Mouse (Mus musculus) inflammation-experienced regulatory T-cells, adult 6 months (primary cell): ENCODE data around the gene Themis2. TPM values are rescaled to one million over a fixed set of nuclear protein-coding genes. Genes with fewer than 3 reads are reported as not detected.
"Not testable (repeated sequence)": the region's sequence is repeated elsewhere in the genome, so short reads cannot be mapped to it uniquely, and the experiment has no call there.

Experiments
- ATAC-seq: one replicate; pipeline ENCODE4 v1.8.0; 2017
- polyA plus RNA-seq, 3 experiments: library from polyadenylated mRNA; unstranded; fragments of 100-300 nt; shearing (Covaris generic); gene quantifications; one replicate each; pipeline ENCODE4 v1.2.1; 2017

The Themis2 gene
- polyA plus RNA-seq, 3 experiments from 2014 or later = 0.56 to 5.8 (median 0.71) TPM

DNA sequence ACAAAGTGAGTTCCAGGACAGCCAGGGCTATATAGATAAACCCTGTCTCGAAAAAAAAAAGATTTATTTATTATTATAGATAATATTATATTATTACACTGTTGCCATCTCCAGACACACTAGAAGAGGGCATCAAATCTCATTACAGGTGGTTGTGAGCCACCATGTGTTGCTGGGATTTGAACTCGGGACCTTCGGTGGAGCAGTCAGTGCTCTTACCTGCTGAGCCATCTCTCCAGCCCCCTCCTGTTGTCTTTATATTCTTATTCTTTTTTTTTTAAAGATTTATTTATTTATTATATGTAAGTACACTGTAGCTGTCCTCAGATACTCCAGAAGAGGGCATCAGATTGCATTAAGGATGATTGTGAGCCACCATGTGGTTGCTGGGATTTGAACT, 2.5 kb upstream of the Themis2 start:
- not testable (repeated sequence) for ATAC-seq

DNA sequence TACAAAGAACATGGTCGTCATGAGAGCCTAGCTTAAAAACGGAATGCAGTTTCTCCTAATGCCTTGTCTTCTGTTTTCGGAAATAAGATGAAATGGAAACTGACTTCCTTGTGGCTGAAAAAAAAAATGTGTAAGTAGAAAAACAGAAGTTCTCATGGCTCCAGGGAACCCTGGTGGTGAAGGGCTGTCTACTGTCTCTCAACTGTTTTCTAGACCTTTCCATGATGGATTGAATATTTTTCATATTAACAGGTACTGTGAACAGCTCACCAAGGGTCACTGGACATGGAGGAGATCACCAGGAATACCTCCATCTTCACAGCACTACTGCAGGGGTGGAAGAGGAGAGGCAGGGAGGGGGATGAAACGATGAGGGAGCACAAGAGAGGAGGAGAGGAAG, 1.8 kb upstream of the Themis2 start:
- ATAC-seq = no peak

DNA sequence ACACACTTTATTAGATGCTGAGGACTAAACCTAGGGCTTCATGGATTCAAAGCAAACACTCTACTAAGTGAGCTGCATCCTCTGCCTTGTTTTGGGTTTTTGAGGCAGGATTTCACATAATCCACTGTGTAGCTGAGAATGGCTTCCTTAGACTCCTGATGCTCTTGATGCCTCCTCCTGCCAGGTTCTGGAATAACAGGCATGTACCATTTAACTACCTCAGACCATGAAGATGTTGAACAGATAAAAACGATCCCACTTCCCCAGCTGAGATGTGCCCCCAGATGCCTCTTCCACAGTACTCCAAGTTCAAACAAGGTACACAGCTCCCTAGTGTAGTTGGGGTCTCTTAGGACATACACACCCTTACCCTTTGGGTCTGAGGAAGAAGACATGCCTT, 1.3 kb upstream of the Themis2 start:
- ATAC-seq = no peak

DNA sequence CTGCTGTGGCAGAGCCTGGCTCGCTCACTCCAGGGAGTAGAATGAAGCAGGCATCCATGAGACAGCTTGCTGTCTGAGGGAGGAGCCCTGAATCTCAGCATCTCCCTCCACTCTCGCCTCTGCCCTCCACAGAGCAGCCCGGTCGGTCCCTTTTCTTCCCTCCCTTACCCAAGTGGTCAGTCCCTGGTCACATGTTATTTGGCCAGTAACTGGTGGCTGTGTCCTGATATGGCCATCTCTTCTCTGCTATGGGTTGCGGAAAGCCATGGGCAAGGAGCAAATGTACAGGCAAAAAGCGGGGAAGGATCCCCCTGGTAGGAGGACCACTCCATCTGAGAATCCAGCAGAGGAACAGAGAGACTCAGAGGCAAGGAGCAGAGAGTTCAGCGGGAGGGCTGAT, 1.0 kb downstream of the Themis2 start:
- ATAC-seq = no peak

DNA sequence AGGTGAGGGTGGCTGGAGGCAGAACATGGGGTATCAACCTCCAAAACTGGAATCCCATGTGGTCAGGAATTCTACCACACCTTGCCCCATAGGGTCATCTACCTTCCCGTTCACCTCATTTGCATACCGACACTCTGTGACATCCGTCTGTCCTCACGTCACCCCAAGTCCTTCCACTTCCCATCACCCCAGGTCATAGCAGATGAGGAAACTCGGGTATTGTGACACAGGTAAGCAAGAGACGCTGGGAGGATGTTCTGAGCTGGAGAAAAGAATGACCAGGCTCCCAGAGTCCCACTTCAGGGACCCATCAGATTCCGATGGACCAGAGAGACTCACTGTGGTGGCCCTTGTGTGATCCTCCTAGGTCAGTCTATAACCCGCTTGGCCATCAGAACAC, 1.4 kb downstream of the Themis2 start:
- no peak for ATAC-seq

DNA sequence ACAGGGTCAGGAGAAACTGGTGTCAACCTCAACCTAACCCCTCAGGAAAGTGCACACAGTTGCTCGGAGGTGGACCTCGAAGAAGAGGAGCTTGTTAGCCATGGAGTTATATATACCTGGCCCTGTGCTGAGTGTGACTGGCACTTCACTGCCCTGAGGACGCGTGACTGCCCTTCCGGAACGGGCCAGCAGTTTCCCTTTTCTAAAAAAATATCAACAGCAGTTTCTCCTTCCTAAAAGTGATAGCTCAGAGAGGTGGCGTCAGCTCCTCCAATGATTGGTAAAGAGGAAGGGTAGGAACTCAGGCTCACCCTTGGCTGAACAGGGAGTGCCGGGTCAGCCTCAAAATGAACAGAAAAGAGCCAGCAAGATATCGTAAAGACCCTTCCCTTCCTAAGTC, 2.2 kb downstream of the Themis2 start:
- ATAC-seq = no peak

DNA sequence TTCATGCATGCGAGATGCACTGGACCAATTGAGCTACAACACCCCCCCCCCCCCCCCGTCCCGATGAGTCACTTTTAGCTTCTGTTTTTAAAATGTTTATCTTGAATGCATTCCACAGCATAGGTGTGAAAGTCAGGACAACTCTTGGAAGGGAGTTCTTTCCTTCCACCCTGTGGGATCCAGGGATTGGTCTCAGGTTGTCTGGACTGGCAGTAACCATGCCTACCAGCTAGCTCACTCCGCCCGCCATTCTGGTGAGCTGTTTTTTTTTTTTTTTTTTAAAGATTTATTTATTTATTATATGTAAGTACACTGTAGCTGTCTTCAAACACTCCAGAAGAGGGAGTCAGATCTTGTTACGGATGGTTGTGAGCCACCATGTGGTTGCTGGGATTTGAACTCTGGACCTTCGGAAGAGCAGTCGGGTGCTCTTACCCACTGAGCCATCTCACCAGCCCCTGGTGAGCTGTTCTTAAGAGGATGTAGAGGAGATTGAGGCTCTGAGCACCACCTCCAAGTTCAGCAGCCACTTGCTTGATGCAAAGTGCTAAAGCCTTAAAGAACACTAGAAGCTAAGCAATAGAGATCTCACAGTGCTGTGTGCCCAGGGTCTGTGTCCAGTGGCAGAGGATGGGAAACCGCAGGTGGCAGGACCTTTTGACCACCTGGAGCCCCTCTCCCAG, 2.7 kb downstream of the Themis2 start:
- not testable (repeated sequence) for ATAC-seq

DNA sequence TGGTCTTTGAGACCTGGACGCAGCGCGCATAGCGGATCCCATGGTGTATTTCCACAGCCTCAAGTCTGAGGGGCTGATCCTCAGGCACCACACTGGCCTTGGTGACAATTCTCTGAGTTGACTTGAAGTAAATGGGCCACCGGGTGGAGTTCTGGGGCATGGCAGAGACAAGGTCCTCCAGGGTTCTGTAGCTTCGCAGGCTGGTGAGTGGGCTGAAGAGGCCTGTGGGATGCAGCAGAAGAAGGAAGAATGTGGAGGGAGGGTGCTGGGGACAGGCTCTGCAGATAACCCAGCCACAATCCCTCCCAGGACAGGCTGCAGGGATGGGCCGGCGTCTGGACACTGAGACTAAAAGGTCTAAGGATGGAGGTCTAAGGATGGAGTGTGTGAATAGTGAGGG, 6.5 kb downstream of the Themis2 start:
- ATAC-seq = no peak

DNA sequence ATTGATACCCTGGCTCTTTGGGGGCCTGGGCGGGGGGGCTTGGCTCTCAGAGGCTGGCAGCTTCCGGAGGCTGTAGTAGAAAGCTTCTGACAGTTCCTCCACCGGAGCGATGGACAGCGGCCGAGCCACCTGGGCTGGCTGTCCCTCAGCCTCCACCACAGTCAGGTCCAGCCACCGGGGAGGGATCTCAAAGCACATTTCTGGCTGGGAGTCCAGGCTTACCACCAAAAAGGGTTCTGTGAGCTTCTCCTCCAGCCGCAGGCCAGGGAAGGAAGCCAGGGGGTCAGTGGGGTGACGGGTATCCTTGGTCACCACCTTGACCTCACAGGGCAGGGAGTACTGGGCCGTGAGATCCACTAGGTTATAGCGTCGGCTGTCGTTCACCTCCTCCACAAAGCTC, 11.0 kb downstream of the Themis2 start:
- ATAC-seq = no peak

DNA sequence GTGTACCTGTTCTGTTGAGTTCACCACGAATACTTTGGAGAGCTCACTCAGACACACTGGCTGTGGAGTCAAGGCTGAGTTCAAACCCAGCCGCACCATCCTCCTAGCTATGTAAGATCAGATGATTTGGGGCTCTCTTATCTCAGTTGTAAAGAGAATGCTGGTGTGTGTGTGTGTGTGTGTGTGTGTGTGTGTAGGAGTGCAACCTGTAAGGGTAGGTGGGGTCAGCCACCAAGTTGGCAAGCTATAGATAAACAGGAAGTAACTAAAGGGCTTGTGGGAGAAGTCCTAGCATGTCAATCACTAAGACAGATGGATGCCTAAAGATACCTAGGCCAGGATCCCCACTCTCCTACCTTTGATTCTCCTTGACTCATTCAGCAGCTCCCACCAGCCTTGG, 12.5 kb downstream of the Themis2 start:
- ATAC-seq = peak; percentile 58

DNA sequence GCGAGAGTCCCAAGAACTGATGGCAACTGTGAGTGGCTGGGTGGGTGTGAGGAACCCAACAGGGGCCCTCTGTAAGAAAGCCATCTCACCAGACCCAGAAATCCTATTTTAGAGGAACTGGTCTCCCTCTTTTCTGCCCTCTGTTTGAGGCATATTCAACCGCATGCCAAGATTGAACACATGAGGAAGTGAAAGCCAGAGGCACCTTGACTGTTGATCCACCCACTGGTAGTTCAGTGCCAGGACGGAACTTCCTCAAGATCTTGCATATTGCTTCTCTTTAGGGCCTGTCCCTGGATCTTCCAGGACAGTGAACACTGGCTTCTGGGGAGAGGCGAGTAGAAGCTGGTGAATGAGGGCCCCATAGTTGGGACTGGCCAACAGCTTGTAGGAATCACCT, 15.9 kb downstream of the Themis2 start:
- ATAC-seq = no peak

DNA sequence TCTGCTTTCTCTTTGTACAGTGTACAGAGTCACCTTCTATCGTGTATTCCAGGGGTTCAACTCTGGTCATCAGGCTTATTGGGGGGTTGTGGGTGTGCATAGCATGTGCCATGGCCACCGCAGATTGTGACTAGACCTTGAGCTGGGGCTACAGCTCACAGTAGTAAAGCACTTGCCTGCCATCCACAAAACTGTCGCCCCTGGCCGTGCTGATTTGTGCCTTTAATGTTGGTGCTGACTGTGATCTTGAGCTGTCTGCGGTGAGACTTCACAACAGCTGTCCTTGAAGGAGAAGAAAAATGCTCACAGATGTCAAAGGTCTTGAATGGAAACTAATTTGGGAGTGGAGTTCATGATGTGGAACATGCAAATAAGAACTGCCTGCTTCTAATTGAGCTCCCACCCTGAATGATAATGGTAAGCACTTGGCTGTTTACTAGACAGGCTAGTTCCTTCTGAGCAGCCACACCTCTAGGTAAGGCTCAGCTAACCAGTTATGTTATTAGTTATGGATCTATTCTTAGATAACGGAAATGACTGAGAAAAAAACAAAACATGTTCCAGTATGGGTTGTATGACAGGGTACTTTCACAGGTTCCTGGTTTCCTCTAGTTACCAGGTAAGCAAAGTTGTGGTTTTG, 17.5 kb downstream of the Themis2 start:
- ATAC-seq = peak; percentile 29

DNA sequence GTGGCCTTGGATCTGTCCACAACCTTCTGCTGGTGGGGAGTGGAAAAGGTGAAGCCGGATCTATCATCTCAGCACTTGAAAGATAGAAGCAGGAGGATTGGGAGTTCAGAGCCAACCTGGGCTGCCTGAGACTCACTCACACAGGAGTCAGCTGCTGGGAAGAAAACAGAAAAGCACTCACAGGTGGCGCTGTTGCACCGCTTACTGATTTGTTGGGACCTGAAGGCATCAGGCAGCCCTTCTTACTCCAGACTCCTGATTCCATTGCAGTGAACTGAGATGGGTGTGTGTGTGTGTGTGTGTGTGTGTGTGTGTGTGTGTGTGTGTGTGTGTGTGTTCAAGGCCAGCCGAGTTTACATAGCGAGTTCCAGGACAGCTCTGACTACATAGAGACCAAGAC, 19.4 kb downstream of the Themis2 start:
- no peak for ATAC-seq

DNA sequence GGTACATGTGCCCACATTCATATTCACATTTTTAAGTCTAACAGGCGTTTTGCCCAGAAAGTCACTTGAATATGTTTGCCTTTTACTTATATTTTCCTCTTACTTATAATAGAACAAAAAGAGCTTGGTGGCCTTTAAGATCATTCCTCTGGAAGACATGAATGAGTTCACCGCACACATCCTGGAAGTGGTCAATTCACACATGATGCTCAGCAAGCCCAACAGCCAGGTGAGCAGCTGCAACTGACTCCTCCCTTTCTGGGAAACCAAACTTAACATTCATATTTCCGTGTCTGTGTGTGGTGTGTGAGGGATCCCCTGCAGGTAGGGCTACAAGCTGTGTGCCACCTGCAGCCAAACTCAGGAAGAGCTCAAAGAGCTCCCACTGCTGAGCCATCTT, 21.3 kb downstream of the Themis2 start:
- no peak for ATAC-seq

DNA sequence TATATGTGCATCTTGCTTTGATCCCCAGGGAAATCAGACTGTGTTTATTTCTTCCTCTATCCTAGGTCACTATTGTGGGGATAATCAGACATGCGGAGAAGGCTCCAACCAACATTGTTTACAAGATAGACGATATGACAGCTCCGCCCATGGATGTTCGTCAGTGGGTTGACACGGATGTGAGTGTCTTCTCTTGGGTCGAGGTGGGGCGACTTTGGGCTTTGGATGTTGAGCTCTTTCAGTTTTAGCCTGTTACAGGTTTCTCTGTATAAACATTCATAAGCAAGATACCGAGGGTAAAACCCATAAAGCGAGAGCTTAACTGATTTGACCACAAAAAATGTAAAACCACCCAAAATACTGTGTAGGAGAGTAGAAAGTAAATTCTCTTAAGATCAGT, 24.4 kb downstream of the Themis2 start:
- ATAC-seq = no peak

DNA sequence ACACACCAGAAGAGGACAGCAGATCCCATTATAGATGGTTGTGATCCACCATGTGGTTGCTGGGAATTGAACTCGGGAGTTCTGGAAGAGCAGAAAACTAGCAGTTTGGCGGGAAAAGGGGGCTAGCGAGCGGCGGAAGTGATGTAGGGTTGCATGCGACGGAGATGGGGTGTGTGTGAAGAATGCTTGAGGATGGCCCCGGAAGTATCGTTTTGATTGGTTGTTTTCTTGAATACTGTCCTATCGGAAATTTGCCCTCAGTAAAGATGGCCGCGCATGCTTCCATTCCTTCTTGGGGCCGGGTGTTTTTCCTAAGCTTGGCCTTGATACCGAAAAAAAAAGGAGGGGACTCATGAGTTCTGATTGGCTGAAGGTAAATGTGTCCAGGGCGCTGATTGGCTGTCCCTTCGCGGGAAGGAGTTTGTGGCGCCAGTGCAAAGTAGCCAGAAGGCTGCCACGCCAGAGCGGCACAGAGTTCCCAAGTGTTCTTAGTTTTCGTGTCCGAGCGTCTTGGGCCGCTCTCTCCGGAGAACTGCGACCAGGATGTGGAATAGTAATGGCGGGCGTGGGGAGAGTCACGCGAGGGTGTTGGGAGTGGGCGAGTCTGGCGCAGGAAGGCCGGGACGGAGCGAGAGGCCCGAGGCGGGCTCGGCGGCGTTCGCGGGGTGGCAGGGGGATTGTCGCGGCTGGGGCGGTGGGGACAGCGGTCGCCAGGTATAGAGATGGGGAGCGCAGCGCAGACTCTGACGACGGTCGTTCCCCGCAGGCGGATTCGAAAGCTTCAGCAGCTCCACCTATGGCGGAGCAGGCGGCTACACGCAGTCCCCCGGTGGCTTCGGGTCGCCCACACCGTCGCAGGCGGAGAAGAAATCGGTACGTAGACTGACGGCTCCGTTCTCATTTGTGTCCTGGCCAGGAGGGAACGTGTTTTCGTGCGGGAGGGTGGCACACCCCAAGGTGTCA, 28.0 kb downstream of the Themis2 start, which contains the start of gene Rpa2:
Rpa2 (plus strand) TSS at position 419 of the 963 bp plus-strand sequence.
- ATAC-seq = peak; percentile 94

DNA sequence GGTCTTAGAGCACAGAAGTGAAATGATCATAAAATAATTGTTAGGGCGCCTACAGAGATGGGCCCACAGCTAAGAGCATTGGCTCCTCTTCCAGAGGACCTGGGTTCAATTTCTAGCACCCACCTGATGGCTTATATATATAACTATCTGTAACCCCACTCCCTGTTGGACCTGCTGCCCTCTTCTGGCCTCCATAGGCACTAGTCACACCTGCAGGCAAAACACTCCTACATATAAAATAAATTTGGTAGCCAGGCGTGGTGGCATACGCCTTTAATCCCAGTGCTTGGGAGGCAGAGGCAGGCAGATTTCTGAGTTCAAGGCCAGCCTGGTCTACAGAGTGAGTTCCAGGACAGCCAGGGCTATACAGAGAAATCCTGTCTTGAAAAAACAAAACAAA, 33.1 kb downstream of the Themis2 start:
- not testable (repeated sequence) for ATAC-seq

DNA sequence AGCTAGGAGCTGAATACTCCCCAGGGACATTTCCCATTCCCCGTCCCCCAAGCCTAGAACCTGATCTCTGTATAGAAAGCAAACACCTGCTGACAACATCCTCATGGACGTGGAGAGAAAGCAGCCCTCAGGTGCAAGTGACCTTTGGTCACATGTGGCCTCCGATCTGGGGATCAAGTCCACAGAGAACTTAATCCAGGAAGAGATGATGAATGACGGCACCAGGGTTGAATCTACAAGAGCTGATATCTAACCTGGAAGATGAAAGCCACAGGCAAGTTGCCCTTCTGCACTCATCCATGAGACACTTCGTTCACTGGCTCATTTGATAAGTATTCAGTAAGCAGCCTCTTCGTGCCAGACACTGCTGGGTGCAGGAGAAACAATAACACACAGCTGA, 33.6 kb downstream of the Themis2 start:
- ATAC-seq = no peak

DNA sequence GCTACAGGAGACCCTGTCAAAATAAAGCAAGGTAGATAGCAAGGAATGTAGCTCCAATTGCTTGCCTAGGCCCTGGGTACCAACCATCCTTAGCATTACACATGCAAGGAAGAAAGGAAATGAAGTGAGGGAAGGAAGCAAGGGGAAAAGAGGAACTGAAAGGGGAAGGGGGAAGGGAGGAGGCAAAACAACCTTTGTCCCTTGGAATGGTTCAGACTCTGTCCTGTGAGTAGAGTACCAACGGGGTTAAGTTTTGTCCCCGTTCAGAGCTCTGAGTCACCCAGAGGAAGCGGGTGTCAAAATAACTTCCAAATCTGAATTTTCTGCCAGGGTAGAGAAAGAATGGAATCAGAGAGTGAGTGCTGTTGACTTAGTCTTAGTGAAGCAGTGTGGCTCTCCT, 35.9 kb downstream of the Themis2 start:
- ATAC-seq = no peak

DNA sequence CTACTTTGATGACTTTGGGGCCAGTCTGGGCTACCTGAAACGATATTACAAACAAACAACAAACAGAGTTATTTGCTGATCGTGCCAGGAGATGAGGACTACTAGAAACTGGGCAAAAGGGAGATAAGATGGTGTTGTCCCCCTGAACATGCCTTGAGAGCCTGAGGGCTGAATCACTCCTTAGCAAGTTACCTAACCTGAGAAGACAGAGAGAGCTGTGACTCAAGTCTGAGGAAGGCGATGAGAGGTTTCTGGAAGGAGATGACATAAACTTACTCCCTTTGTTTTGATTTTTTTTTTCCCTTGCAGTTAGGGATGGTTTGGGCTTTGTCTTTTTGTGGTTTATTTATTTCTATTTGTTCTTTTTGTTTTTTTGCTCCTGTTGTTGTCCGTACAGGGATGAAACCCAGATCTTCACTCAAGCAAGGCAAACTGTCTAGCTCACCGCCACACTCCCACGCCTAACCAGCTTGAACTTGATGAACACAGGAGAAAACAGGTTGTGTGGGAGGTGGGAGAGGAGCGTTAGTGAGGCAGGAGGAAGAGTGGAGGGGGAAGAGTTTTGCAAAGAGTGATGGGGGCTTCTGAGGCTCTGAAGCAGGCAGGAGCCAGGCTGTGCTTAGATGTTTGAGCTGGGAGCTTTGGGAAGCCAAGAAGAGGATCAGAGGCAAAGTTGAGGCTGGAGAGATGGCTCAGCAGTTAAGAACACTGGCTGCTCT, 38.4 kb downstream of the Themis2 start:
- peak; percentile 65 for ATAC-seq

DNA sequence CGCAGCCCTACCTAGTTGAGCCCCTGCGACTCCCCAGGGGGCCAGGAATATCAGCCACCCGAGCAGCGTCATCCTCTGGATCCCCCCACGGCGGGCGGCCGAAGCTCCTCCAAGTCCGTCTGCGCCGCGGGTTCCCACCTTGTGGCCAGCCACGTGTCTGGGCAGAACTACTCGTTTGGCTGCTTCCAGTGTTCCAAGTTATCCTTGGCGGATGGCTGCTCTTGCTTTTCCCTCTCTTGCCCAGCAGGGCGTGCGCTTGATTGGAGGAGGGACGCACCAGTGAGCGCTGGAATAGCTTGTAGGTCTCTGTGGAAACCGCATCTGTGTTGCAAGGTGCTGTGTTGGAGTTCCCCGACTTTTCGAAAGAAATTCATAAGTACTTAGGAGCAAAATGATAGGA, 39.2 kb downstream of the Themis2 start, which contains the start of gene Smpdl3b:
Smpdl3b (minus strand) TSS at position 279 of the 400 bp plus-strand sequence.
- peak; percentile 85 for ATAC-seq

DNA sequence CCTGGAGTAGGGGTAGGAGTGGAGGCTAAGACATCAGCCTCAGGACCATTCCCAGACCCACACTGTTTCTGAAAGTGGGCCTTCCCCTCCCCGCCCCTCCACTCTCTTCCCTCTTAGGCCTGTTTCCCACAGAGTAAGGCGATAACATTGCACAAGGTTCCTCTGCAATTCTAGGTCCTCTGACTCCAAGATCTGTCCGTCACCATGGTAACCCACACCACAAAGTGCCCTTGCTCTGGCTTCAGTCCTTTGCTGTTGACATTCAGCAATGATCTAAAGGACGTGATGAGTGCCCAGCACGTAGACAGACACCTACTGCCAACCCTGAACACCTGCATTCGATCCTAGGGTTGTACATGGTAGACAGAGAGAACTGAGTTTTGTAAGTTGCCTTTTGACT, 43.2 kb downstream of the Themis2 start:
- ATAC-seq = no peak
